Mouse (Mus musculus) lung, adult 10 weeks (tissue): Measurements from ENCODE around the gene Lrch1. TPM values are rescaled to one million over a fixed set of nuclear protein-coding genes. Genes with fewer than 3 reads are reported as not detected.

Experiments used
- polyA plus RNA-seq: library from polyadenylated mRNA; stranded (reverse); fragments of 350-450 nt; fragmentation: Illumina TruSeq; extraction: RNeasy Lipid Tissue Mini Kit (QIAGEN cat#74804); gene quantifications from one replicate; pipeline ENCODE4 v1.2.3, GENCODE M21; 2014; ENCODE audit warnings: low read depth, low replicate concordance; ENCODE audit not compliant: insufficient read depth

Lrch1 gene
- polyA plus RNA-seq, result 13.2 TPM

DNA sequence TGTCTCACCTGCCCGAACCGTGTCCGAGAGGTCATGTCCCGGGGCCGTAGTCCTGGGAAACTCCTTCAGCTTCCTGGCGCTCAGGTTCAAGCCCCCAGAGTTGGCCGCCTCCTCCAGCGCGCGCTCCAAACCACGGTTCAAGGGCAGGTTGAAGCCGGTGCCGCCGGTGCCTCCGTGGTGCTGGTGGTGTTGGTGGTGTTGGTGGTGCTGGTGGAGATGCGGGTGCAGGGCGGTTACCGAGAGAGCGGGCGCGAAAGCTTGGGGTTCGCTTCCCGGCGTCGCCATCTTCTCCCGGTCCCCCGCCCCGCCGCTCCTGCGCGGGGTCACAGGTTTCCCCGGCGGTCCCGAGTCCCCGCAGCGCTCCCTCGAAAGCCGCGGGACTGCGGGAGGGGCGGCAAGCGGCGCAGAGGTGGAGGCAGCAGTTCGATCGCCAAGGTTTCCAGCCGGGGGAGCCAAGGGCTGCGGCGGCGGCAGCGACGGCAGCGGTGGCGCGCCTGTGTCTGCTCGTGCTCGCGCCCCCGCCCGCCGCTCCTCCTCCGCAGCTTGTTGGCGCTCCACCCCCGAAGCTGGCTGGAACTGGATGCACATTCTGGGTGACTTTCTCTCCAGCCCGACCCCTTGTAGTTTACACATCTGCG is at the start of gene Lrch1:
Lrch1 (minus strand) TSS at position 501 of the 638 bp plus-strand sequence.

DNA sequence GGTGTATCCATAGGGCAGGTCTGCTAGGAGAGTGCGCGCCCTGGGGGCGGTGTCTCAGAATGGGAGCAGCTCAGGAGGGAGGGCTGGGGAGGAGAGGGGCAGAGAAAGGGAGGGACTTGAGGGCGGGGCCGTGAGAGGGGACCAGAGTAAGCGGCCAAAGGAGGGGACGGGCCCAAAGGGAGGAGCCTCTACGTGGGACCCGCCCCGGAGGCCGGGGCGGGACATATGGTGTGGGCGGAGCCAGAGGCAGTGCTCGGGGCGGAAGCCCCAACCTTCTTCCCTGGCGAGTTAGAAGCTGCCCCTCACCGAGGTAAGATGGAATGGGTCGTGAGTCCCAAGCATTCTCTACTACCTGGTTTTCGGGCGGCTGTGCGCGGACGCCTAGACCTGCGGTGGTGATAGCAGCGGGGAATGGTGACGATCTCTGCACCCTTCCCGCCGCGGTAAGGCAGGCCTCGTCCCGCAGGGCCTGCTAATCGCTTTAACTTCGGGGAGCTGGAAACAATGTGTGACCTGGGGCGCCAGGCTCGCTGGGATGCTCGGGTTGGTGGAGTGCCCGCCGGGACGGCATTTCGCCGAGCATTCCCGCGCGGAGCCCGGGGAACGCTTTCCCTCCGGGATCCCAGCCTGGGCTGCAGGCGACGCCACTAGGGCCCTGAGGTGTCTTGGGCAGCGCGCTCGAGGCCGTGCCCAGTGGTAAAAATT is 215.4 kb downstream of the Lrch1 start, which contains the start of gene Esd:
Esd (plus strand) TSS at position 219 of the 705 bp plus-strand sequence.

Other genes with a start within 250 kb of the Lrch1 start
- gene Esd, start 215.6 kb downstream of the Lrch1 start, polyA plus RNA-seq, result 141 TPM
- 2.1 TPM for gene Rubcnl, start 68.2 kb upstream of the Lrch1 start, polyA plus RNA-seq
- not detected for gene Lrrc63, start 183.0 kb upstream of the Lrch1 start, polyA plus RNA-seq
- 89.8 TPM for gene Lcp1, start 183.2 kb upstream of the Lrch1 start, polyA plus RNA-seq